Mouse (Mus musculus) hindbrain, postnatal 0 days (tissue): Measurements from ENCODE around the gene Ccdc24. TPM values are rescaled to one million over a fixed set of nuclear protein-coding genes. Genes with fewer than 3 reads are reported as not detected.

Experiments used
- ATAC-seq: fragments of 200-750 bp; cut with Nextera tagmentation; 2 replicates; pipeline ENCODE4 v1.8.0; 2017; ENCODE audit warnings: mild to moderate bottlenecking, moderate TSS enrichment, moderate library complexity
- DNase-seq: peaks from one replicate; pipeline ENCODE4 v3.0.0-alpha.2; 2015; ENCODE audit warnings: low spot score
- H3K27ac ChIP-seq: fragments of 300-500 bp; sonication (generic); 2 replicates; pipeline ENCODE4 v1.5.1; 2014; ENCODE audit warnings: mild to moderate bottlenecking
- H3K27me3 ChIP-seq: fragments of 300-500 bp; sonication (generic); 2 replicates; pipeline ENCODE4 v1.6.1; 2014; ENCODE audit warnings: low read length, mixed read lengths; ENCODE audit not compliant: insufficient read depth
- H3K36me3 ChIP-seq: fragments of 300-500 bp; sonication (generic); 2 replicates; pipeline ENCODE4 v1.6.1; 2014; ENCODE audit warnings: low read length, mixed read lengths; ENCODE audit not compliant: insufficient read depth
- H3K4me1 ChIP-seq: fragments of 300-500 bp; sonication (generic); 2 replicates; pipeline ENCODE4 v1.6.1; 2014; ENCODE audit warnings: antibody characterized with exemption, low read length, mixed read lengths; ENCODE audit not compliant: insufficient read depth
- H3K4me2 ChIP-seq: fragments of 300-500 bp; sonication (generic); 2 replicates; pipeline ENCODE4 v1.6.1; 2014; ENCODE audit warnings: low read depth, mild to moderate bottlenecking, low read length, moderate library complexity, mixed read lengths
- H3K4me3 ChIP-seq: fragments of 300-500 bp; sonication (generic); 2 replicates; pipeline ENCODE4 v1.5.1; 2014; ENCODE audit warnings: low read length
- H3K9ac ChIP-seq: fragments of 300-500 bp; sonication (generic); replicated peaks from 2 replicates; pipeline ENCODE4 v1.6.1; 2014; ENCODE audit warnings: mild to moderate bottlenecking, low read length, moderate library complexity, mixed read lengths
- H3K9me3 ChIP-seq: fragments of 300-500 bp; sonication (generic); 2 replicates; pipeline ENCODE4 v1.6.1; 2016; ENCODE audit warnings: low read length, mixed read lengths
- CTCF ChIP-seq: IDR thresholded peaks from 2 replicates; pipeline ENCODE4 v1.5.1; 2016; ENCODE audit warnings: antibody characterized with exemption, control low read depth, low read depth
- WGBS: fragments of 180-500 bp; shearing (Covaris S2); extraction: QIAGEN DNeasy Blood & Tissue Kit; methylation state at CpG from one replicate; pipeline ENCODE4 v1.1.7; 2014; 5-methylcytosine and 5-hydroxymethylcytosine counted together
- polyA plus RNA-seq: library from polyadenylated mRNA; unstranded; fragments of >200 nt; fragmentation: Nextera tagmentation; extraction: Ambion mirVana; gene quantifications from 2 replicates; pipeline ENCODE4 v1.2.1, GENCODE M21; 2015
- total RNA-seq: library from RNA; depleted of rRNA; stranded (reverse); fragments of >200 nt; gene quantifications from 2 replicates; pipeline ENCODE4 v1.2.3, GENCODE M21; 2014

Ccdc24 gene
- total and polyA plus RNA-seq, 2 experiments from 2014 or later: 1.7 to 2.0 TPM

DNA sequence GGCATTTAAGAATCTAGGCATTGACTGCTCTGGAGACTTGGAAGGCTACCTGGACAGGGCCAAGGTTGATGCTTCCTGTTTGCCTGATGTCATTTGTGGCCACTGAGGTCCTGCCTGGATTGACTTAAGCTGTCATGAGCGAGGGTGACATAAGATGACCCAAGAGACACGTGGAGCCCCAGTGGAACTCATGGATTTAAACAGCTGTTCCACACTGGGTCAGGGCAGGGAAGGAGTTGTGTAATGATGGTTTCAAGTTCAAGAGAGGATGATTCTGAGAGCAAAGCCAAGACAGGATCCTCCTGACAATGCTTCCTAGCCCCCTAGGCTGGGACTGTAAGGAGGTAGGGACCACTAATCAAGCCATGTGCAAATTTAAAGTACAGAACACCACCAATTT is 40.9 kb downstream of the Ccdc24 start:
- no peak for ATAC-seq

GRCm38 (mm10) chr4:117830801-117831200 is 41.6 kb downstream of the Ccdc24 start:
- 92% methylated on average over 9 of the region's 9 CpGs for WGBS
- Histone ChIP-seq H3K4me3 (no peak overlapping the region), H3K4me2 (no peak overlapping the region), H3K27me3 (no peaks in the 10 kb centered on the region), H3K9ac (no peak overlapping the region), H3K36me3 (no peaks in the 10 kb centered on the region), H3K4me1 (no peaks in the 10 kb centered on the region), H3K27ac (no peak overlapping the region), H3K9me3 (no peaks in the 10 kb centered on the region)
- no peak for ATAC-seq
- TF ChIP-seq CTCF: no peak
- no peak for DNase-seq

More for the DNA sequence above, 40.9 kb downstream of the Ccdc24 start:
- H3K27me3 ChIP-seq: no peaks in the 10 kb centered on the region
- no peak overlapping the region for H3K4me2 ChIP-seq
- no peak overlapping the region for H3K4me3 ChIP-seq
- H3K4me1 ChIP-seq: no peaks in the 10 kb centered on the region
- no peak overlapping the region for H3K9ac ChIP-seq
- no peaks in the 10 kb centered on the region for H3K9me3 ChIP-seq
- no peak for TF ChIP-seq CTCF
- no peak for DNase-seq
- H3K36me3 ChIP-seq: no peaks in the 10 kb centered on the region
- 75% methylated on average over 2 of the region's 2 CpGs for WGBS
- H3K27ac ChIP-seq: no peak overlapping the region

GRCm38 (mm10) chr4:117830124-117830551 is 42.2 kb downstream of the Ccdc24 start:
- 0 out of 2 replicates have a peak overlapping the region, but pooled peaks have one; percentile 5 for H3K4me2 ChIP-seq
- ATAC-seq: peak; percentile 46
- no peaks in the 10 kb centered on the region for H3K36me3 ChIP-seq
- TF ChIP-seq CTCF: no peak
- WGBS: 14% methylated on average over 5 of the region's 5 CpGs
- no peak overlapping the region for H3K4me3 ChIP-seq
- H3K27ac ChIP-seq: no peak overlapping the region
- no peaks in the 10 kb centered on the region for H3K4me1 ChIP-seq
- no peaks in the 10 kb centered on the region for H3K9me3 ChIP-seq
- no peak overlapping the region for H3K9ac ChIP-seq
- no peaks in the 10 kb centered on the region for H3K27me3 ChIP-seq
- DNase-seq: peak; percentile 52

DNA sequence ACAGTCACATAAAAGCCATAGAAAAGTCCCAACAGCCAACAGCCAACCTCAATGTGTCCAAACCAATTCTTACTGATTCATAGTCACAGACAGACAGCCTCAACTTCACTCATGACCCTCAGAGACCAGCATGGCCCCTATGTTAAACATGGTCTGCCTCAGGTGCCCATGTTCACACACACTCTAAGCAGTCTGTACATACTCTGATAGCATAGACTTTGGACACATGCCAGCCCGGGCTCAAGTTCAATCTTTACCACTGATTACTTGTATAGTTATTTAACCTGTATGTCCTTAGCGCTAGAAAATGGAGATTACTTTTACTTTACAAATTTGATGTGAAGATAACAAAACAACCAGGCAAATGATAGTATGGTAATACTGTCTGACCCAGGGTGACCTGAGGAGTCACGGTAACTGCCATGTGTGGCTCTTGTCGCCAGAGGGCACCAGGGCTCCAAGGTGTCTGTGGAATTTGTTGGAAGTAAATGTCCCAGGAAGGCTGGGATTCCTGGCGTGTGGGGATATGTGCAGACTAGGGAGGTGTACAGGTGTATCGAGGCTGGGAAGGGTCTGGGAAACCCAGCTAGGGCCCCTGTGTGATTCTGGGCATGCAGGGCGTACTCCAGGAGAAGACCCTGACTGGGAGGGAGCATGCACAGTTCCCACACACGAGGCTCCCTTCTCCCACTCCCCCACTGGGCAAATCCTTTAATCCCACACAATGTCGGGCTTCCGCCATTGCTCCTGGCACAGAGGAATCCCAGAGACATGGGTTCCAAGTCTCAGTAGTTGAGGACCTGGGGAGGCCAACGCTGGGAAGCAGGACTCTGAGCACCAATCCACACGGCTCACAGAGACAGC is 42.9 kb downstream of the Ccdc24 start:
- Histone ChIP-seq H3K9ac (no peak overlapping the region), H3K4me3 (no peak overlapping the region), H3K36me3 (no peaks in the 10 kb centered on the region), H3K27ac (no peak overlapping the region), H3K4me1 (no peaks in the 10 kb centered on the region), H3K4me2 (0 out of 2 replicates have a peak overlapping the region, but pooled peaks have one; percentile 5), H3K9me3 (no peaks in the 10 kb centered on the region), H3K27me3 (no peaks in the 10 kb centered on the region)
- ATAC-seq: peak; percentile 55
- TF ChIP-seq CTCF: peak; percentile 92
- DNase-seq: peak; percentile 79
- 12% methylated on average over 12 of the region's 12 CpGs for WGBS

- 72% methylated on average over 8 of the region's 8 CpGs for WGBS
- Histone ChIP-seq H3K4me3 (no peak overlapping the region), H3K9me3 (no peaks in the 10 kb centered on the region)
Observed at GRCm38 (mm10) chr4:117828572-117829145, 43.7 kb downstream of the Ccdc24 start.

DNA sequence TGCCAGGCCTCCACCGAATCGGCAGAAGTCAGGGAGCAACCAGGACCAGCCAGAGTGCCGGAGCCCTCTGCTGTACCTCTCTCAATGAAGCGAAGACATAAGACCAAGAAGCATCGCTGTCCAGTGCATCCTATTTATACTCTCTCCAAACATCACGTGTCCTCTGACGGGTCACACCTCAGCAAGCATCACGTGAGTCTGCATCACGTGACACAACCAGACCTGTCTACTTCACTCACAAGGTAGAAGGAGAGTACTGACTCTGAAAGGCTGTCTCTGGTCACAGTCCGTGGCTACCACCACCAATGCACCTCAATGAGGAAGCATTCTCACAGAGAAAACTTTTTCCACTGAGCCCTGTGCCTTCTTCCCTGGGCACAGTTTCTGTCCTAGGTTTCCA is 54.3 kb downstream of the Ccdc24 start:
- no peak overlapping the region for H3K4me2 ChIP-seq
- DNase-seq (no peak), ATAC-seq (no peak)
- no peak overlapping the region for H3K9ac ChIP-seq
- WGBS: 97% methylated on average over 10 of the region's 10 CpGs
- TF ChIP-seq CTCF: no peak
- H3K4me3 ChIP-seq: no peak overlapping the region
- H3K27ac ChIP-seq: no peak overlapping the region
- no peaks in the 10 kb centered on the region for H3K27me3 ChIP-seq
- H3K4me1 ChIP-seq: no peaks in the 10 kb centered on the region
- no peaks in the 10 kb centered on the region for H3K9me3 ChIP-seq
- H3K36me3 ChIP-seq: no peaks in the 10 kb centered on the region

More at GRCm38 (mm10) chr4:117828572-117829145, 43.7 kb downstream of the Ccdc24 start:
- no peak for TF ChIP-seq CTCF
- ATAC-seq: no peak
- Histone ChIP-seq H3K27me3 (no peaks in the 10 kb centered on the region), H3K36me3 (no peaks in the 10 kb centered on the region), H3K9ac (no peak overlapping the region), H3K4me2 (no peak overlapping the region), H3K4me1 (no peaks in the 10 kb centered on the region), H3K27ac (no peak overlapping the region)
- DNase-seq: no peak
